Mouse (Mus musculus) ES-Bruce4 (cell line): ENCODE results near the gene Cxadr. TPM values are rescaled to one million over a fixed set of nuclear protein-coding genes. Genes with fewer than 3 reads are reported as not detected.

Experiments
- H3K27ac ChIP-seq: 2 replicates; pipeline ENCODE4 v1.5.1; 2012; ENCODE audit warnings: low read length, inconsistent platforms; ENCODE audit not compliant: insufficient read depth
- H3K27me3 ChIP-seq: 2 replicates; pipeline ENCODE4 v1.6.1; 2012; ENCODE audit warnings: mild to moderate bottlenecking, low read length, inconsistent platforms; ENCODE audit not compliant: control insufficient read depth, poor library complexity, insufficient read depth, severe bottlenecking
- H3K36me3 ChIP-seq: 2 replicates; pipeline ENCODE4 v1.6.1; 2012; ENCODE audit warnings: inconsistent platforms, mild to moderate bottlenecking, low read length, moderate library complexity; ENCODE audit not compliant: control insufficient read depth, poor library complexity, insufficient read depth, severe bottlenecking
- H3K4me1 ChIP-seq: one replicate; pipeline ENCODE4 v1.8.1; 2011; ENCODE audit warnings: low read length; ENCODE audit not compliant: control insufficient read depth, insufficient read depth
- H3K4me3 ChIP-seq: 2 replicates; pipeline ENCODE4 v1.5.1; 2011; ENCODE audit warnings: low read depth, mild to moderate bottlenecking, low read length
- H3K9ac ChIP-seq: 2 replicates; pipeline ENCODE4 v1.6.1; 2012; ENCODE audit warnings: low read depth, mild to moderate bottlenecking, inconsistent platforms; ENCODE audit not compliant: poor library complexity, severe bottlenecking
- H3K9me3 ChIP-seq: replicated peaks from 2 replicates; pipeline ENCODE4 v1.6.1; 2012; ENCODE audit warnings: mild to moderate bottlenecking, low read length, inconsistent platforms; ENCODE audit not compliant: control insufficient read depth, poor library complexity, insufficient read depth, severe bottlenecking
- CTCF ChIP-seq: IDR thresholded peaks from one replicate; pipeline ENCODE4 v1.8.1; 2011; ENCODE audit warnings: low read depth, low read length
- EP300 ChIP-seq: IDR thresholded peaks from 2 replicates; pipeline ENCODE4 v1.6.1; 2011; ENCODE audit warnings: low read depth, low read length; ENCODE audit not compliant: insufficient read depth
- POLR2A ChIP-seq: IDR thresholded peaks from one replicate; pipeline ENCODE4 v1.8.1; 2011; ENCODE audit warnings: low read length; ENCODE audit not compliant: insufficient read depth
- polyA plus RNA-seq: library from polyadenylated mRNA; stranded (reverse); fragments of >200 nt; gene quantifications from 2 replicates; pipeline ENCODE4 v1.2.4, GENCODE M21; 2011; ENCODE audit warnings: low read depth; ENCODE audit not compliant: missing spikeins, insufficient read depth, insufficient read length

Gene Cxadr
- polyA plus RNA-seq, 1 experiment = 24.4 TPM

- Histone ChIP-seq H3K4me3 (no peak overlapping the region), H3K27ac (no peak overlapping the region), H3K27me3 (no peaks in the 10 kb centered on the region), H3K36me3 (peaks cover 8% of the 10 kb centered on the region), H3K4me1 (no peaks in the 10 kb centered on the region), H3K9me3 (no peaks in the 10 kb centered on the region), H3K9ac (no peak overlapping the region)
- TF ChIP-seq EP300 (no peak), CTCF (no peak), POLR2A (no peak)
Observed at GRCm38 (mm10) chr16:78325972-78326848, 24.9 kb downstream of the Cxadr start.

DNA sequence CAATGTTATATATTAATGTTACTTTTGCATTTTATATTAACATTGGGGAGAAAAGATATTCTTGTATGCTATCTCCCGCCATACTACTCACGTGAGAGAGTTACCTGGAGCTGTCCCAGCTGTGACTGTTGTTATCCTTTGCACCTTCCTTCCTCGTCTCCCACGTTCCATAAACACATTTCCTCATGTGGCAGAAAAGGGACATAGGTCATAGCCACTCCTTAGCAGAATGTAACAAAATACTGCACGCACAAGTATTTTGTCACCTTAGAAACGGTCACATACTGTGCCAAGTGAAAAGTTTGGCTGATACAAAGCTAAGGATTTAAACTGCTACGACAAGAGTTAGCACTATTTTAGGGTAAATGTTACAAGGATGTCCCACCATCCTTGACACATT, 26.3 kb downstream of the Cxadr start:
- no peak overlapping the region for H3K27ac ChIP-seq
- peaks cover 8% of the 10 kb centered on the region for H3K36me3 ChIP-seq
- no peak for TF ChIP-seq CTCF
- no peak for TF ChIP-seq POLR2A
- TF ChIP-seq EP300 = no peak
- H3K4me1 ChIP-seq = no peaks in the 10 kb centered on the region
- H3K9me3 ChIP-seq = no peaks in the 10 kb centered on the region
- H3K4me3 ChIP-seq = no peak overlapping the region
- H3K9ac ChIP-seq = no peak overlapping the region
- no peaks in the 10 kb centered on the region for H3K27me3 ChIP-seq

DNA sequence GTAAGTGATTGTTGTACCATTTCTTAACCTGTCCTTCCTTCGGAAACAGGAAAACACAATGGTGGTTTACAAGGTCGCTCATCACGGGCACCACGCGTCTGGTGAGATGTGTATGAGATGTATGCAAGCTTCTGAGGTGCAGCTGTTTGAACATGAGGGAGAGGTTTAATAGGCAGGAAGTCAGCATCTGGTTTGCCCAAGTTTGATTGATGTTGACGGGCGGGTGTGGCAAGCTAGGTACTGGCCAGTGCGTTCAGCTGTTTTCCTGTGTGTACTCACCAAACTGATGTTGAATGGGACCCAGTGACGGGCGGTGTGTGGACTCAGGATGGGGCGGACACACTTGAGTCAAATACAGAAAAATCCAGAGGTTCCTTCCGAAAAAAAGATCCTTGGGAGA, 26.7 kb downstream of the Cxadr start:
- Histone ChIP-seq H3K27me3 (no peaks in the 10 kb centered on the region), H3K36me3 (peaks cover 8% of the 10 kb centered on the region)

GRCm38 (mm10) chr16:78337226-78337625, 35.9 kb downstream of the Cxadr start:
- H3K36me3 ChIP-seq = peaks cover 14% of the 10 kb centered on the region
- H3K27ac ChIP-seq = no peak overlapping the region
- TF ChIP-seq EP300 = no peak
- no peak for TF ChIP-seq POLR2A
- no peak for TF ChIP-seq CTCF
- H3K27me3 ChIP-seq = no peaks in the 10 kb centered on the region
- no peaks in the 10 kb centered on the region for H3K4me1 ChIP-seq
- no peak overlapping the region for H3K9ac ChIP-seq
- H3K9me3 ChIP-seq = no peaks in the 10 kb centered on the region
- H3K4me3 ChIP-seq = no peak overlapping the region

More for the DNA sequence above, 26.7 kb downstream of the Cxadr start:
- Histone ChIP-seq H3K9ac (no peak overlapping the region), H3K4me3 (no peak overlapping the region), H3K27ac (no peak overlapping the region), H3K4me1 (no peaks in the 10 kb centered on the region), H3K9me3 (no peaks in the 10 kb centered on the region)
- no peak for TF ChIP-seq CTCF
- TF ChIP-seq EP300 = no peak
- no peak for TF ChIP-seq POLR2A

DNA sequence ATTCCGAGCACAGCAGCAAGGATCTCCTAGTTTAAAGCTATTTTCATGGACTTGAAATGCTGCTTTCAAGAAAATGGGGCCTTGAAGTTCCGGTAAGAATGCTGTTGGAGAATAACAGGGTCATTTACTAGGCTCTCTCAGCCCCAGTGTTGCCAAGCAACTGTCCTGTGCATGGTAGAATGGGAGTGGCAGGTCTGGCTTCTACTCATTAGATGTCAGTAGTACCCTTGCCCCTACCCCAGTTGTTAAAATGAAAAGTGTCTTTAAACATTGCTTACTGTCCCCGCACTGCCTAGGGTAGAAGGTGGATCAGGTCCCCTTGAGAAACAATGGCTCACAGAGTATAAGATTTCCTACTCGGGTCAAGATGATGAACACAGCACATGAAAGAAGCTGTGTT, 40.1 kb downstream of the Cxadr start:
- Histone ChIP-seq H3K27ac (no peak overlapping the region), H3K4me1 (no peaks in the 10 kb centered on the region), H3K9me3 (no peaks in the 10 kb centered on the region), H3K36me3 (no peaks in the 10 kb centered on the region; the same call in 1 of the 2 replicates), H3K4me3 (no peak overlapping the region), H3K9ac (no peak overlapping the region), H3K27me3 (no peaks in the 10 kb centered on the region)
- no peak for TF ChIP-seq EP300

- H3K9me3 ChIP-seq = no peaks in the 10 kb centered on the region
- H3K27me3 ChIP-seq = no peaks in the 10 kb centered on the region
- H3K4me1 ChIP-seq = no peaks in the 10 kb centered on the region
- no peak overlapping the region for H3K9ac ChIP-seq
- H3K4me3 ChIP-seq = no peak overlapping the region
- no peaks in the 10 kb centered on the region; the same call in 1 of the 2 replicates for H3K36me3 ChIP-seq
- no peak for TF ChIP-seq POLR2A
- no peak for TF ChIP-seq CTCF
- TF ChIP-seq EP300 = no peak
- no peak overlapping the region for H3K27ac ChIP-seq
Observed at GRCm38 (mm10) chr16:78342767-78343166, 41.5 kb downstream of the Cxadr start.
